Mouse (Mus musculus): ENCODE results near the gene Smpdl3a. TPM values are rescaled to one million over a fixed set of nuclear protein-coding genes. Genes with fewer than 3 reads are reported as not detected.
A peak's percentile ranks its signal among the peaks of the same experiment; 100 is the strongest.

The Smpdl3a gene
- total and polyA plus RNA-seq, 2 experiments from 2014 or later: 32.5 to 37.0 TPM

GRCm38 (mm10) chr10:57763044-57763443, 31.1 kb upstream of the Smpdl3a start:
- DNase-seq: no peak
- TF ChIP-seq CTCF (IDR thresholded peaks at IDR 0.05; ENCODE audit: low read depth): no peak
- no peak for ATAC-seq
- Histone ChIP-seq H3K4me2 (ENCODE audit: low read depth) (no peak overlapping the region), H3K9ac (no peak overlapping the region), H3K9me3 (ENCODE audit: low read length) (no peaks in the 10 kb centered on the region), H3K27ac (ENCODE audit: low read depth, low read length) (no peak overlapping the region), H3K36me3 (ENCODE audit: insufficient read depth) (no peaks in the 10 kb centered on the region), H3K4me3 (ENCODE audit: low read depth, low read length) (no peak overlapping the region), H3K4me1 (ENCODE audit: insufficient read depth) (no peaks in the 10 kb centered on the region), H3K27me3 (ENCODE audit: insufficient read depth, low read length) (no peaks in the 10 kb centered on the region)
- 25% methylated on average over 1 of the region's 1 CpGs for WGBS

- TF ChIP-seq CTCF (IDR thresholded peaks at IDR 0.05; ENCODE audit: low read depth): no peak
- Histone ChIP-seq H3K9me3 (ENCODE audit: low read length) (no peaks in the 10 kb centered on the region), H3K4me2 (ENCODE audit: low read depth) (peak overlapping the region; percentile 39), H3K27ac (ENCODE audit: low read depth, low read length) (peak overlapping the region; percentile 79), H3K4me1 (ENCODE audit: insufficient read depth) (peaks cover 23% of the 10 kb centered on the region), H3K36me3 (ENCODE audit: insufficient read depth) (no peaks in the 10 kb centered on the region), H3K9ac (peak overlapping the region; percentile 19), H3K4me3 (ENCODE audit: low read depth, low read length) (0 out of 2 replicates have a peak overlapping the region, but pooled peaks have one; percentile 5), H3K27me3 (ENCODE audit: insufficient read depth, low read length) (no peaks in the 10 kb centered on the region)
- ATAC-seq (peak; percentile 70), DNase-seq (peak; percentile 60)
- WGBS: 8% methylated on average over 12 of the region's 13 CpGs
Measured at GRCm38 (mm10) chr10:57783289-57784130, 10.6 kb upstream of the Smpdl3a start.

- 4% methylated on average over 7 of the region's 7 CpGs for WGBS
- ATAC-seq: peak; percentile 81
- TF ChIP-seq CTCF (IDR thresholded peaks at IDR 0.05; ENCODE audit: low read depth): no peak
Measured at GRCm38 (mm10) chr10:57784131-57784875, 9.8 kb upstream of the Smpdl3a start.

GRCm38 (mm10) chr10:57784876-57785150, 9.3 kb upstream of the Smpdl3a start, which contains the start of gene Fabp7:
Fabp7 (plus strand) TSS chr10:57784881.
- peak within 1 kb of the TSS; percentile 49 for H3K4me2 ChIP-seq (ENCODE audit: low read depth)
- H3K27ac ChIP-seq (ENCODE audit: low read depth, low read length): peak within 1 kb of the TSS; percentile 79
- ATAC-seq (no peak), DNase-seq (no peak)
- H3K9me3 ChIP-seq (ENCODE audit: low read length): no peaks in the 10 kb centered on the region
- 3% methylated on average over 7 of the region's 7 CpGs for WGBS
- no peak for TF ChIP-seq CTCF (IDR thresholded peaks at IDR 0.05; ENCODE audit: low read depth)
- H3K4me3 ChIP-seq (ENCODE audit: low read depth, low read length): peak within 1 kb of the TSS; percentile 35
- H3K36me3 ChIP-seq (ENCODE audit: insufficient read depth): no peaks in the 10 kb centered on the region
- H3K9ac ChIP-seq: peak within 1 kb of the TSS; percentile 53
- peaks cover 23% of the 10 kb centered on the region for H3K4me1 ChIP-seq (ENCODE audit: insufficient read depth)
- no peaks in the 10 kb centered on the region for H3K27me3 ChIP-seq (ENCODE audit: insufficient read depth, low read length)

More at GRCm38 (mm10) chr10:57784131-57784875, 9.8 kb upstream of the Smpdl3a start:
- Histone ChIP-seq H3K4me2 (ENCODE audit: low read depth) (peak overlapping the region; percentile 49), H3K4me3 (ENCODE audit: low read depth, low read length) (peak overlapping the region; percentile 35), H3K36me3 (ENCODE audit: insufficient read depth) (no peaks in the 10 kb centered on the region), H3K9me3 (ENCODE audit: low read length) (no peaks in the 10 kb centered on the region), H3K4me1 (ENCODE audit: insufficient read depth) (peaks cover 23% of the 10 kb centered on the region), H3K27me3 (ENCODE audit: insufficient read depth, low read length) (no peaks in the 10 kb centered on the region), H3K9ac (peak overlapping the region; percentile 53), H3K27ac (ENCODE audit: low read depth, low read length) (peak overlapping the region; percentile 79)
- peak; percentile 86 for DNase-seq

GRCm38 (mm10) chr10:57785552-57785951, 8.6 kb upstream of the Smpdl3a start:
- ATAC-seq (no peak), DNase-seq (no peak)
- Histone ChIP-seq H3K4me2 (ENCODE audit: low read depth) (peak overlapping the region; percentile 49), H3K9ac (peak overlapping the region; percentile 53), H3K9me3 (ENCODE audit: low read length) (no peaks in the 10 kb centered on the region), H3K4me1 (ENCODE audit: insufficient read depth) (peaks cover 23% of the 10 kb centered on the region), H3K27ac (ENCODE audit: low read depth, low read length) (peak overlapping the region; percentile 79), H3K4me3 (ENCODE audit: low read depth, low read length) (peak overlapping the region; percentile 35), H3K36me3 (ENCODE audit: insufficient read depth) (no peaks in the 10 kb centered on the region), H3K27me3 (ENCODE audit: insufficient read depth, low read length) (no peaks in the 10 kb centered on the region)
- 17% methylated on average over 2 of the region's 2 CpGs for WGBS
- no peak for TF ChIP-seq CTCF (IDR thresholded peaks at IDR 0.05; ENCODE audit: low read depth)

- H3K4me2 ChIP-seq (ENCODE audit: low read depth): no peak overlapping the region
- WGBS: 100% methylated on average over 1 of the region's 1 CpGs
Measured at GRCm38 (mm10) chr10:57792957-57793356, 1.2 kb upstream of the Smpdl3a start.

More at GRCm38 (mm10) chr10:57792957-57793356, 1.2 kb upstream of the Smpdl3a start:
- Histone ChIP-seq H3K9ac (no peak overlapping the region), H3K4me3 (ENCODE audit: low read depth, low read length) (no peak overlapping the region), H3K9me3 (ENCODE audit: low read length) (0 out of 2 replicates have a peak, but pooled peaks cover 3% of the 10 kb centered on the region), H3K36me3 (ENCODE audit: insufficient read depth) (no peaks in the 10 kb centered on the region), H3K27ac (ENCODE audit: low read depth, low read length) (no peak overlapping the region), H3K27me3 (ENCODE audit: insufficient read depth, low read length) (no peaks in the 10 kb centered on the region), H3K4me1 (ENCODE audit: insufficient read depth) (no peaks in the 10 kb centered on the region)
- DNase-seq (no peak), ATAC-seq (no peak)
- TF ChIP-seq CTCF (IDR thresholded peaks at IDR 0.05; ENCODE audit: low read depth): no peak

Measured in forebrain, postnatal 0 days (tissue).